Mouse (Mus musculus): ENCODE measurements around the gene Cops4. TPM values are rescaled to one million over a fixed set of nuclear protein-coding genes. Genes with fewer than 3 reads are reported as not detected.

The Cops4 gene
- polyA plus RNA-seq, 1 experiment: 132 TPM

DNA sequence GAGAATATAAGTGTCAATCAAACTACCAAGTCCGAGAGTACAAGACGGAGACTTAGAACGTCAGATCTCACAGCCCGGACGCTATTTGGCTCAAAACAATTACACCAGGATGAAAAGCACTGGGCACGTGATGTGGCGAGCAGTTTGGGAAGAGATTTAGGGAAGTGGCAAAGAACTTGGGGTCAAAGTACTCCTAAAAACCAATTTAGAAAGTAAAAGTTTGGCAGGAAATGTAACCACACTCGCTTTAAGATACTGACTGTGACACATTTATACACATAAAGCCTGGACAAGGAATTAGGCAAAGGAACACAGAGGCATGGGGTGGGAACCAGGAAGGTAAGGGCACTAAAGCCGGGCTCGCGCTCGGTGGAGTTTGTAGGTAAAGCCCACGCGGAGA lies 38.9 kb downstream of the Cops4 start:
- TF ChIP-seq CTCF (IDR thresholded peaks at IDR 0.05; ENCODE audit: control insufficient read depth, insufficient read depth, insufficient replicate concordance, low read depth, low read length) (no peak), POLR2A (IDR thresholded peaks at IDR 0.05; ENCODE audit: control insufficient read depth, low read depth, low read length) (no peak)
- no peak overlapping the region for H3K4me3 ChIP-seq (ENCODE audit: control insufficient read depth, low read depth, low read length)
- no peak overlapping the region for H3K27ac ChIP-seq (ENCODE audit: control insufficient read depth, insufficient read depth, low read depth, low read length)
- no peaks in the 10 kb centered on the region for H3K36me3 ChIP-seq (ENCODE audit: control insufficient read depth, insufficient read depth, low read length)
- H3K27me3 ChIP-seq (ENCODE audit: control insufficient read depth, insufficient read depth, low read length): no peaks in the 10 kb centered on the region
- no peaks in the 10 kb centered on the region for H3K4me1 ChIP-seq (ENCODE audit: control insufficient read depth, insufficient read depth, low read length)

DNA sequence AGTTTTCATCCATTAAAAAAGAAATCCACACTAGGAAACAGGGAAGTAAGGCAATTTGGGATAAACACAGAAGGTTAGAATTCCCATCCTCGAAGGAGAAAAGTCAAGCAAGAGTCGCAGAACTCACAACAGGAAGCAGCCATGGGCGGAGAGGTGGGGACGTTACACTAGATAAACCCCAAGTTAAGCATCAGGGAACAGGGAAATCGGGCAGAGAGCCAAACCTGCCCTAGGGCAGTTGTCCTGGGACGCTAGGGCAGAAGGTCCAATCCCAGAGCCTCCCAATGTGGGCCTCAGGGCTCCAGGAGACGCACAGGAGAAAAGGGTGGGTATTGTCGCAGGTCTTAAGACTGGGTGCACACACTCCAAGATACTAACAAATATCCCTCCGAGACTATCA lies 39.4 kb downstream of the Cops4 start:
- H3K4me3 ChIP-seq (ENCODE audit: control insufficient read depth, low read depth, low read length): no peak overlapping the region
- no peaks in the 10 kb centered on the region for H3K27me3 ChIP-seq (ENCODE audit: control insufficient read depth, insufficient read depth, low read length)
- no peak for TF ChIP-seq CTCF (IDR thresholded peaks at IDR 0.05; ENCODE audit: control insufficient read depth, insufficient read depth, insufficient replicate concordance, low read depth, low read length)
- no peak for TF ChIP-seq POLR2A (IDR thresholded peaks at IDR 0.05; ENCODE audit: control insufficient read depth, low read depth, low read length)
- no peaks in the 10 kb centered on the region for H3K36me3 ChIP-seq (ENCODE audit: control insufficient read depth, insufficient read depth, low read length)
- no peak overlapping the region for H3K27ac ChIP-seq (ENCODE audit: control insufficient read depth, insufficient read depth, low read depth, low read length)
- no peaks in the 10 kb centered on the region for H3K4me1 ChIP-seq (ENCODE audit: control insufficient read depth, insufficient read depth, low read length)

DNA sequence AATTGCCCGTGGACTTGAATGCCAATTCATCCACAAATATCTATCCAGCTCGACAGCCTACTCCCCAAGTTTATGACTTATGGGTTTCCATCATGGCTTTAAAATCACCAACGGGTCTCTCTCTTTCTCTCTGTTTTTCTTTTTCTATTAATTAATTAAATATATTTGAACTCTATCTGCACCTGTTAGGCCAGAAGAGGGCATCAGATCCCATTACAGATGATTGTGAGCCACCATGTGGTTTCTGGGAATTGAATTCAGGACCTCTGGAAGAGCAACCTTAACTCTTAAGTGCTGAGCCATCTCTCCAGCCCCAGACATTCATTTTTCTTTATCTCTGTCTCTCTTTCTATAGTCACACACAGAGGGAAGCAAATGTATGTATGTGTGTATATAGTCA lies 40.7 kb downstream of the Cops4 start:
- Histone ChIP-seq H3K27me3 (ENCODE audit: control insufficient read depth, insufficient read depth, low read length) (no peaks in the 10 kb centered on the region), H3K36me3 (ENCODE audit: control insufficient read depth, insufficient read depth, low read length) (no peaks in the 10 kb centered on the region), H3K4me3 (ENCODE audit: control insufficient read depth, low read depth, low read length) (no peak overlapping the region), H3K4me1 (ENCODE audit: control insufficient read depth, insufficient read depth, low read length) (no peaks in the 10 kb centered on the region; the same call in 1 of the 2 replicates), H3K27ac (ENCODE audit: control insufficient read depth, insufficient read depth, low read depth, low read length) (no peak overlapping the region)
- no peak for TF ChIP-seq POLR2A (IDR thresholded peaks at IDR 0.05; ENCODE audit: control insufficient read depth, low read depth, low read length)
- TF ChIP-seq CTCF (IDR thresholded peaks at IDR 0.05; ENCODE audit: control insufficient read depth, insufficient read depth, insufficient replicate concordance, low read depth, low read length): no peak

DNA sequence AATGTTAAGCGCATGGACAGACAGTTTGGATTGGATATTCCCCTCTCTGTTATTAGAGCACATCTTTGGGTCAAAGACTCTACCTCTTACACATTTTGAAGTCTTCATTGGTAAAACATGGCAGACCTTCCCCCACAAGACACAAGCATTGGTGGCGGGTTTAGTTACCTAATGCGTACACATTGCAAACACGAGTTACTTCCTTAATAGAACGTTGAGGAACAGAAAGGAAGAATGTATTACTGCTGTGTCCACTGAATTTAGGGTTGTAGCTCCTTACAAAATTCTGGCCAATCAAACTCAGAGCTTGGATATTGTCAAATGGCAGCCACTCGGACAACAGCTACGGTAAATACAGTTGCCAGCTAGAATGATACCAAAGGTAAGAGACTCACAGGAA lies 41.2 kb downstream of the Cops4 start:
- TF ChIP-seq CTCF (IDR thresholded peaks at IDR 0.05; ENCODE audit: control insufficient read depth, insufficient read depth, insufficient replicate concordance, low read depth, low read length): no peak
- TF ChIP-seq POLR2A (IDR thresholded peaks at IDR 0.05; ENCODE audit: control insufficient read depth, low read depth, low read length): no peak
- Histone ChIP-seq H3K36me3 (ENCODE audit: control insufficient read depth, insufficient read depth, low read length) (no peaks in the 10 kb centered on the region), H3K27me3 (ENCODE audit: control insufficient read depth, insufficient read depth, low read length) (no peaks in the 10 kb centered on the region), H3K27ac (ENCODE audit: control insufficient read depth, insufficient read depth, low read depth, low read length) (no peak overlapping the region), H3K4me3 (ENCODE audit: control insufficient read depth, low read depth, low read length) (no peak overlapping the region), H3K4me1 (ENCODE audit: control insufficient read depth, insufficient read depth, low read length) (no peaks in the 10 kb centered on the region; the same call in 1 of the 2 replicates)

DNA sequence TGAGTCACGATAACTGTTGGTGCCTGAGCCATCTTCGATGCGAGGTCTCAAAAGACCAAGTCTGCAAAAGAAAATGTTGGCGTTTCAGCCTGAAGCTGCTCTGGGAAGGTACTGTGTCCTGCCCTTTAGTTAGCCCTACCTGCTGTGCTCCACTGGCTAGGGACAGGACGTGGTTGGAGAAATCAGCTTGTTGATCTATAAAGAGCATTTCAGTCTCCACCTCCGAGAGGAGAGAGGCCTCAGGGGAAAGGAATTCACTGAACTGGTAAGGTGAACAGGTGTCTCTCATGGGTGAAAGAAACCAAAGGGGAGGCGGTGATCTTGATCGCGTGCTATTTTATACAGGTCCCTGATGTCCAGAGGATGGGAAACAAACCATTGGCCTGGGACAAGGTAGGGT lies 44.6 kb downstream of the Cops4 start:
- Histone ChIP-seq H3K27ac (ENCODE audit: control insufficient read depth, insufficient read depth, low read depth, low read length) (no peak overlapping the region), H3K27me3 (ENCODE audit: control insufficient read depth, insufficient read depth, low read length) (no peaks in the 10 kb centered on the region), H3K4me1 (ENCODE audit: control insufficient read depth, insufficient read depth, low read length) (no peaks in the 10 kb centered on the region; the same call in 1 of the 2 replicates), H3K4me3 (ENCODE audit: control insufficient read depth, low read depth, low read length) (peak overlapping the region; percentile 23), H3K36me3 (ENCODE audit: control insufficient read depth, insufficient read depth, low read length) (no peaks in the 10 kb centered on the region)
- TF ChIP-seq POLR2A (IDR thresholded peaks at IDR 0.05; ENCODE audit: control insufficient read depth, low read depth, low read length): no peak
- TF ChIP-seq CTCF (IDR thresholded peaks at IDR 0.05; ENCODE audit: control insufficient read depth, insufficient read depth, insufficient replicate concordance, low read depth, low read length): no peak

DNA sequence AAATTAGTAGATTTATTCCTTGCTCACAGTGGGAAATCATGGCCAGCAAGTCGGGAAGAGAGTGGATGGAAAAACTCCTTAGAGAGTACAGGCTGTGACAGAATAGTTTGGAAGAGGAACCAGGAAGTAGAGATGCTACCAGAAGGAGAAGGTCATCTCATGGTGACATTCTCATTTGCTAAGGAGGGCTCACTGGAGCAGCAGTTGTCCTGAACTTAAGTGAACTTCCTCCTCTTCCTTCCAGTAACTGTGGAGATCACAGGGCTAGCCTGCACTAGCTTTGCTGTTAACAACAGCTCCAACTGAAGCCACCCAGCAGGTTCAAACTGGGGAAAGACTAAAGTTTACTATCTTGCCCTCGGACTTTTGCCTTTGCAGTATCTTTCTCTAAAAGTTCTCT lies 48.7 kb downstream of the Cops4 start:
- Histone ChIP-seq H3K4me1 (ENCODE audit: control insufficient read depth, insufficient read depth, low read length) (peaks cover 10% of the 10 kb centered on the region), H3K27ac (ENCODE audit: control insufficient read depth, insufficient read depth, low read depth, low read length) (no peak overlapping the region), H3K36me3 (ENCODE audit: control insufficient read depth, insufficient read depth, low read length) (no peaks in the 10 kb centered on the region), H3K27me3 (ENCODE audit: control insufficient read depth, insufficient read depth, low read length) (no peaks in the 10 kb centered on the region), H3K4me3 (ENCODE audit: control insufficient read depth, low read depth, low read length) (no peak overlapping the region)
- no peak for TF ChIP-seq CTCF (IDR thresholded peaks at IDR 0.05; ENCODE audit: control insufficient read depth, insufficient read depth, insufficient replicate concordance, low read depth, low read length)
- no peak for TF ChIP-seq POLR2A (IDR thresholded peaks at IDR 0.05; ENCODE audit: control insufficient read depth, low read depth, low read length)

DNA sequence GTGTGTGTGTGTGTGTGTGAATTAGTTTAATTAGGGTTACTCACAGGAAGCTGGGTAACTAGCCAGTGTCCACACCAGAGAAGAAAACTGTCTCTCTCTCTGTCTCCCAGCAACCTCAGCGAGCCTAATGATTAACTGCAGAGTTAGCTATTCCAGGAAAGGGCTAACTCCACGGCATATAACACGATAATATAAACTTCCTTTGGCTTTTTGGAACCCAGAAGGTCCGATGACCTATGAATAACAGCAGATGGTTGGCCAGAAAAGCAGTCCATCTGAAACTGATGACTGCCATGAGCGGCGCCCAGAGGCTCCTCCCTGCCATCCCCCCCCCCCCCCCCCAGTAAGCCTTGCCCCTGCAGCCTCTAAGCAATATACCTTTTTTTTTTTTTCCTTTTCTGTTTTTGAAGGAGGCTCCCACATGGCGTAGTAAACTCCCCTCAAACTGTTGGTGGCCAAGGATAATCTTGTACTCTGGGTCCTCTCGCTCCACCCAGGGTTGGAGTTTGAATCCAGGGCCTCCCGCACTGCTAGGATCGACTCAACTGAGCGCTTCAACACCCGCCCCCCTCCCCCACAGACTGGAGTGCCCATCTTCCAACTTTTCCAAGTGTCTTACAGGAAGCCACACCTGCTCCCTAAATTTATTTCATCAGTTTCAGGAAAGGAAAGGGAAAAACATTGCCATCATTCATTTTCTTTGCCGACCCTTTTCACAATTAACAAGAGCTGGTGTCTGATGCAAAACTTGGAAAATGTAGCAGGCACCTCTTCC lies 49.3 kb downstream of the Cops4 start:
- Histone ChIP-seq H3K36me3 (ENCODE audit: control insufficient read depth, insufficient read depth, low read length) (no peaks in the 10 kb centered on the region), H3K27me3 (ENCODE audit: control insufficient read depth, insufficient read depth, low read length) (no peaks in the 10 kb centered on the region), H3K27ac (ENCODE audit: control insufficient read depth, insufficient read depth, low read depth, low read length) (no peak overlapping the region), H3K4me3 (ENCODE audit: control insufficient read depth, low read depth, low read length) (no peak overlapping the region), H3K4me1 (ENCODE audit: control insufficient read depth, insufficient read depth, low read length) (peaks cover 10% of the 10 kb centered on the region)
- TF ChIP-seq CTCF (IDR thresholded peaks at IDR 0.05; ENCODE audit: control insufficient read depth, insufficient read depth, insufficient replicate concordance, low read depth, low read length) (no peak), POLR2A (IDR thresholded peaks at IDR 0.05; ENCODE audit: control insufficient read depth, low read depth, low read length) (no peak)
